Mouse (Mus musculus) thymus, adult 2 months (tissue): Measurements from ENCODE around the gene Bud13. TPM values are rescaled to one million over a fixed set of nuclear protein-coding genes. Genes with fewer than 3 reads are reported as not detected.
A peak's percentile ranks its signal among the peaks of the same experiment; 100 is the strongest.
"Not testable (repeated sequence)": the region's sequence is repeated elsewhere in the genome, so short reads cannot be mapped to it uniquely, and the experiment has no call there.

Source experiments
- DNase-seq: peaks from one replicate; pipeline ENCODE4 v3.0.0; 2021
- H3K27ac ChIP-seq: fragments of 200-500 bp; 2 replicates; pipeline ENCODE4 v1.5.1; 2012; ENCODE audit warnings: low read length, control low read depth; ENCODE audit not compliant: control insufficient read depth, insufficient read depth
- H3K27me3 ChIP-seq: fragments of 200-500 bp; 2 replicates; pipeline ENCODE4 v1.6.1; 2012; ENCODE audit warnings: mild to moderate bottlenecking, low read length, moderate library complexity, mixed read lengths; ENCODE audit not compliant: control insufficient read depth, insufficient read depth
- H3K36me3 ChIP-seq: fragments of 200-500 bp; 2 replicates; pipeline ENCODE4 v1.6.1; 2012; ENCODE audit warnings: mild to moderate bottlenecking, low read length, moderate library complexity; ENCODE audit not compliant: control insufficient read depth, insufficient read depth
- H3K4me1 ChIP-seq: fragments of 200-500 bp; replicated peaks from 2 replicates; pipeline ENCODE4 v1.6.1; 2012; ENCODE audit warnings: low read length; ENCODE audit not compliant: control insufficient read depth, insufficient read depth
- H3K4me3 ChIP-seq: fragments of 200-500 bp; 2 replicates; pipeline ENCODE4 v1.5.1; 2012; ENCODE audit warnings: mild to moderate bottlenecking, low read length, control low read depth, moderate library complexity; ENCODE audit not compliant: control insufficient read depth, insufficient read depth
- CTCF ChIP-seq: fragments of 200-500 bp; IDR thresholded peaks from 2 replicates; pipeline ENCODE4 v1.5.1; 2012; ENCODE audit warnings: mild to moderate bottlenecking, control low read depth, low read length, moderate library complexity, borderline replicate concordance; ENCODE audit not compliant: control insufficient read depth, poor library complexity, insufficient read depth; ENCODE audit errors: extremely low read depth
- POLR2A ChIP-seq: fragments of 200-500 bp; IDR thresholded peaks from 2 replicates; pipeline ENCODE4 v1.6.1; 2012; ENCODE audit warnings: mild to moderate bottlenecking, low read length, control low read depth, moderate library complexity; ENCODE audit not compliant: control insufficient read depth, poor library complexity, insufficient read depth; ENCODE audit errors: extremely low read depth
- WGBS: fragments of 180-500 bp; shearing (Covaris S2); methylation state at CpG from one replicate; pipeline ENCODE4 v1.1.7; 2018; 5-methylcytosine and 5-hydroxymethylcytosine counted together
- polyA plus RNA-seq: library from polyadenylated mRNA; depleted of rRNA; stranded (reverse); fragments of >200 nt; gene quantifications from 2 replicates; pipeline ENCODE4 v1.2.3, GENCODE M21; 2012

Bud13 gene
- polyA plus RNA-seq, 1 experiment = 19.9 TPM

DNA sequence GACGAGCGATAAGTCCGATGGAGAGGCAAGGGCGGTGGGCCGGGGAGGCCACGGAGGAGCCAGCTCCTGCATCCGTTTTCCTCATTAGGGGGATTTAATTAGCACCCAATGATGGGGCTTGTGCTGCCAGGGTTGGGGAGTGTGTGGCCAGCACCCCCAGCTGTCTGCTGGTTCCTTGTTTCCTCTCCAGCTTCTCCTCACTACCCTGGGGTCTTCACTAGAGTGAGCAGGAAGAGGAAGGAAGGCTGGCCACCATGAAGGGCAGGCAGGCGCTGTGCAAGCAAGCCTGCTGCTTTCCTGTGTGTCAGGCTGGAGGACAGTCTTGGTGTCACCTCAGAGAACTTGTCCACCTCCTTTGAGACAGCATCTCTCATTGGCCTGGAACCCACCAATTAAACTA lies 34.1 kb downstream of the Bud13 start:
- Histone ChIP-seq H3K27ac (no peak overlapping the region), H3K27me3 (no peaks in the 10 kb centered on the region), H3K4me1 (no peaks in the 10 kb centered on the region), H3K4me3 (no peak overlapping the region), H3K36me3 (no peaks in the 10 kb centered on the region)
- 79% methylated on average over 8 of the region's 8 CpGs for WGBS
- DNase-seq = no peak
- TF ChIP-seq CTCF (no peak), POLR2A (no peak)

DNA sequence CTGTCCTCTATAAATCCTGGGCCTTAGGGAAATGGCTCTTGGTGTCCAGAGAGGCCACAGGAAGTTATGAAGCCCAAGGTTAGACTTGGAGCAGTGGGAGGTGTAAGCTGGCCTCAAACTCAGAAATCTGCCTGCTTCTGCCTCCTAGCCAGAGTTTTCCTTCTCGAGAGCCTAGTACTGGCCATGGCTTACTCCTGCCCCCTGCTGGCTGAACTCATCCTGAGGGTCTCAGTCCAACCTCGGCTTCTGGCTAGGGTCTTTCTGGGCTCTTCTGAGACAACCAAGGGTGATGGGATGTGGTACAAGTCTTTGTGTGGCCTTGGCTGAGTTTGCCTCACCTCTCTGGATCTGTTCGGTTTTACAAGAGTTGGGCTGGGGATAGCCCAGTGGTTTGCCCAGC lies 35.1 kb downstream of the Bud13 start:
- peak; percentile 12 for DNase-seq
- TF ChIP-seq CTCF (0 out of 2 replicates have a peak, but pooled peaks have one; percentile 35), POLR2A (no peak)
- H3K36me3 ChIP-seq = no peaks in the 10 kb centered on the region
- no peak overlapping the region for H3K27ac ChIP-seq
- no peaks in the 10 kb centered on the region for H3K27me3 ChIP-seq
- no peaks in the 10 kb centered on the region for H3K4me1 ChIP-seq
- 96% methylated on average over 3 of the region's 3 CpGs for WGBS
- H3K4me3 ChIP-seq = no peak overlapping the region

DNA sequence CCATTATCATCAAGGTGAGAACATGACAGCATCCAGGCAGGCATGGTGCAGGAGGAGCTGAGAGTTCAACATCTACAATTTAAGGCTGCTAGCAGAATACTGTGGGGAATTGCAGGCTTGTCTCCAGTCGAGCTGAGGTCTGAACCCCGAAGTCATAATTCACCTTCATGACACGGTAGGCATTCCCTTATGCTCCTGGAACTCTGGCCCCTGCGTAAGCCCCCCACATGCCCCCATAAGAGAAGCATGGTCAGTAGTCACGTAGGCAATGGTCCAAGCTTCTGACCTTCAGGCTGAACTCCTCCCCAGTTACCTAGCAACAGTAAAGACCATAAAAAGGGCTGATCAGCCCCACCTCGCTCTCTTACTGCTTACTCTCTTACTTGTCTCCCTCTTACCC lies 37.1 kb downstream of the Bud13 start, which contains the start of gene 4931429L15Rik:
4931429L15Rik (minus strand) TSS at position 101 of the 400 bp plus-strand sequence.
- DNase-seq, H3K36me3 ChIP-seq, H3K4me1 ChIP-seq, H3K27me3 ChIP-seq, H3K27ac ChIP-seq, H3K4me3 ChIP-seq: not testable (repeated sequence)
- 88% methylated on average over 6 of the region's 6 CpGs for WGBS

DNA sequence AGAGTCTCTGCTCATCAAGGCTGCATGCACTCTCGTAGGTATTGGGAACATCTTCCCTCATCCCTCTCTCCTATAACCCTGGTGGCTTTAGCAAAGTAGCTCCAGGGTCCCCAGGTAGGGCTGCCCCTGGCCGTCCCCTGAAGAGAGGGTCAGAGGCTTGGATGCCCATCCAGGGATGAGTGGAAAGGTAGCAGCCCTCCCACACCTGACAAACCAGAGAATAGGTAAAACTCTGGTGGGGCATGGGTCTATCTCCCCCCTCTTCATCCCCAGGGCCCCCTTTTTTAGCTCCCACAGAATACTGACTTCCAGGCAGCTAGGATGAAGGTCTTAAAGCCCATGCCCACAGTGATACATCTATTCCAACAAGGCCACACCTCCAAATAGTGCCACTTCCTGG lies 37.7 kb downstream of the Bud13 start:
- 85% methylated on average over 2 of the region's 2 CpGs for WGBS

DNA sequence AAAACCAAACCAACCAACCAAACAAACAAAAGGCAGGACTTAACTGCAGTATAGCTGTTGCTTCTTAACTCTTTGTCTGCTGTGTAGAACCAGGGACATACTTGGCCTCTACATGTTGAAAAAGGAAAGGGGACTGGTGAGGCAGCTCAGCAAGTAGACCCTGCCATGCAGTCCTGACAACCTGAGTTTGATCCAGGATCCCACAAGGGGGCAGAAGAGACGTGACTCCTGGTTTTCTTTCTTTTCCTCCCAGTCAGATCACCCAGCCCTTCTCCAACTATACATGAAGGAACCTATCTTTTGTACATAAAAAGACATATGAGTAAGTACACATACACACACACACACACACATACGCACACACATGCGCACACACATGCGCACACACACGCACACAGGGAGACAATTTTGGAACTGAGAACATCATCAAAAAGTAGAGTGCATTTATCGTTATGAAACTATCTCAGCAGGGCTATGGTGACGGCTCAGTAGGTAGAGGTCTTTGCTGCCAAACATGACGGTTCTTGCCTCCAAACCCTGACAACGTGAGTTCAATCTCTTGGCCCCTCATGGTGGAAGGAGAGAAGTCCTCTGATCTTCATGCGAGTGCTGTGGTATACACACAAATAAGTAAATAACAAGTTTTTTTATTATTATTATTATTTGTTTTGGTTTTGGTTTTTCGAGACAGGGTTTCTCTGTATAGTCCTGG lies 44.0 kb downstream of the Bud13 start:
- DNase-seq = no peak
- Histone ChIP-seq H3K27me3 (no peaks in the 10 kb centered on the region; the same call in 1 of the 2 replicates), H3K4me3 (no peak overlapping the region), H3K36me3 (no peaks in the 10 kb centered on the region), H3K27ac (no peak overlapping the region), H3K4me1 (no peaks in the 10 kb centered on the region)
- TF ChIP-seq CTCF (no peak), POLR2A (no peak)
- 92% methylated on average over 11 of the region's 11 CpGs for WGBS

More for the DNA sequence above, 37.7 kb downstream of the Bud13 start:
- no peak for DNase-seq
- no peaks in the 10 kb centered on the region for H3K36me3 ChIP-seq
- no peaks in the 10 kb centered on the region for H3K4me1 ChIP-seq
- H3K27me3 ChIP-seq = no peaks in the 10 kb centered on the region
- no peak overlapping the region for H3K27ac ChIP-seq
- no peak for TF ChIP-seq POLR2A
- no peak for TF ChIP-seq CTCF
- no peak overlapping the region for H3K4me3 ChIP-seq

DNA sequence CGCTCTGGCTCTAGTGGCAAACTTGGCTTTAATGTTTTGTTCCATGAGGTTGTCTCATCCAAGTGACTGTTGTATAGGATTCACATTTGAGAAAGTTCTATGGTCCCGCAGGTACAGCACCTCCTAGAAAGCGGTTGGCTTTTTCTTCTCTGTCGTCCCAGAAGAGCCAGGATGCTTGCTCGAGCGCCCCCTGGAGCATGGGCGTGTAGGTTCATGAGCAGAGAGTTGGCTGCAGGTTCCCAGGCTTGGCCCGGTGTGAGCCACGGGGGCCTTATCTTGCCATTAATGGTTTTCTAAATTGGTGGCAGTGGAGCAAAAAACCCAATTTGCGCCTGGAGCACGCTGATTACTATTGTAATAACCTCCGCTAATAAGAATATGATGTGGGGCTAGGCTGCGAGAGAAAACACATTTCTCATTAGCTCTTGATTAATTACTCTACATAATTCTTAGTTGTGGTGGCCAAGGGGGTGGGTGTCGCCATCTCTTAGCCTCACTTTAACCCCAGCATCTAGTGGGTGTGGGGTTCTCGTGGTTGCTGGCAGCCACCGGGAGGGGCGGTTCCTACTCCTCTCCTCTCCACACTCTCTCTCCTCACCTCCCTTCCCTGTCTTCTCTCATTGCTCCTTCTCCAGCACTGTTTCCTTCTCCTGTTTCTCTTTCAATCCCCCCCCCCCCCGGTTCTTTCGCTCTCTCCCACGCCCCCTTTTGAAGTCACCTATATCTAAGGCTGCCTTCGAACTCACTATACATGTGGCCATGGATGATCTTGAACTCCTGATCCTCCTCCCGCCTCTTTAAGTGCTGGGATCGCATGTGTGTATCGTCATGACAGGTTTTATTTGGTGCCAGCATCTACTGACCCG lies 45.1 kb downstream of the Bud13 start:
- peak; percentile 10 for DNase-seq
- Histone ChIP-seq H3K27ac (no peak overlapping the region), H3K4me1 (no peaks in the 10 kb centered on the region), H3K27me3 (no peaks in the 10 kb centered on the region; the same call in 1 of the 2 replicates), H3K36me3 (no peaks in the 10 kb centered on the region), H3K4me3 (no peak overlapping the region)
- TF ChIP-seq CTCF = no peak
- no peak for TF ChIP-seq POLR2A
- WGBS = 82% methylated on average over 25 of the region's 25 CpGs
